Mouse (Mus musculus): Measurements from ENCODE around the gene Pdss2. TPM values are rescaled to one million over a fixed set of nuclear protein-coding genes. Genes with fewer than 3 reads are reported as not detected.
"Not testable (repeated sequence)": the region's sequence is repeated elsewhere in the genome, so short reads cannot be mapped to it uniquely, and the experiment has no call there.

The Pdss2 gene
- total RNA-seq, 2 experiments from 2014 or later, result 17.6 to 17.8 TPM

DNA sequence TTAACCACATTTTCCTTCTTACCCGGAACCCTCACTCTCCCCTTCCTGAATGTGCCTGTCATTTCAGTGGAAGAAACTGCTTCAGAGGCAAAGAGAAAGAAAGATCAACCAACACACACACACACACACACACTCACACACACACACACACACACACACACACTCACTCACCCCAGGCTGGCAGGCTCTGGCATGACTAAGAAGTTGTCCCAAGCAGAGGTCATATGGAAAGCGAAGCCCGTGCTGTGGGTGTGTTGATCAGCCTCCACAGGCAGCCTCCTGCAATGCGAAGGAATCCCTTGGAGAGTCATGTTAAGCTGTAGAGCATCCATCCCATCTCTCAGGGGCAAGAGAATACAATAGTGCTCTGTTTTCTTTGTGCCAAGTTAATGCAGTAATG, 154.0 kb downstream of the Pdss2 start:
- H3K27ac ChIP-seq, result no peak overlapping the region
- no peak for TF ChIP-seq CTCF (conservative IDR thresholded peaks at IDR 0.05)
- no peak overlapping the region for H3K4me3 ChIP-seq
- DNase-seq (ENCODE audit: low spot score in 2 of 2), result no peak

- H3K27ac ChIP-seq, result no peak overlapping the region
- H3K4me3 ChIP-seq, result no peak overlapping the region
- no peak for DNase-seq (ENCODE audit: low spot score in 2 of 2)
- no peak for TF ChIP-seq CTCF (conservative IDR thresholded peaks at IDR 0.05)
Observed at GRCm38 (mm10) chr10:43376749-43377148, 155.5 kb downstream of the Pdss2 start.

- DNase-seq (ENCODE audit: low spot score in 2 of 2), result peak in 1 of 2 experiments; percentile 67
- H3K27ac ChIP-seq, result no peak overlapping the region
- TF ChIP-seq CTCF (conservative IDR thresholded peaks at IDR 0.05), result peak; percentile 79
- H3K4me3 ChIP-seq, result no peak overlapping the region
Observed at GRCm38 (mm10) chr10:43378279-43378678, 157.0 kb downstream of the Pdss2 start.

DNA sequence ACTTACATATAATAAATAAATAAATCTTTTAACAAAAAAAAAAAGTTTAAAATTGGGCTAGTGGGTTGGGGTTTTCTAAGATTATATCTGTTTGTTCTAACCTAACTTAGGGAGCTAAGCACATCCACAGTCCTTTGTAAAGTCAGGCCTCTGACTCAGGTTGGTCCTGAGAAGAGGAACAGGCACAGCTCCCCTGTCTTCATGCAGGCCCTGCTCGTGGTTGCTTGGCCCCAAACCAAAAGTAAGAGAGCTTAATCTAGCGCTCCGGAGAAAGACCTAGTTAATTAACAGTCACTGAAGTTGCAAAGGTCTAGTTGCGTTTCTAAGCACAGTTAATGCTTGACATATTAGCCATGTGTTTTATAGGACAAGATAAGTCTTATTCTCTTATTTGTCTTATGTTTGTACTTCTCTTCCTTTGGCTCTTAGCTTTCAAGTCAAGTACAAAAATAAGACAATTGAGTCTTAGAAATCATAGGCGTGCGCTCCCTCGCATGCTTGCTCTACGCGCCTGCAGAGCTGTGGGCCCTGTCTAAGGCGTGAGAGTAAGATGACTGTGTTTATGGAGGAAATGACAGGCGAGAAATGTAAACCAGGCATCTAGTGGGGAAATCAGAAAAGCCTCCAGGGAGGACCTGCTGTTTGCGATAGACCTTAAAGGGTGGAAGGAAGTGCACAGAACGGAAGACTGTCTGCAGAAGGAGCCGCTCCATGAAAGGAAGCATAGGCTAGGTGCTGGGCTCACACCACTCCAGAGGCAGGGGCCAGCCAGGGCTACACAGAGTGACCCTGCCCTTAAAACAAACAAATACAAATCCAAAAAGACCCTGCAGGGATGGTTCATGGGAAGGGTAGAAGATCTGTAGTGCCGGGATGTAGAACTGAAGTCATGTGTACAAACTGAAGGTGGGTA, 157.7 kb downstream of the Pdss2 start:
- Histone ChIP-seq H3K4me3 (no peak overlapping the region), H3K27ac (no peak overlapping the region)
- TF ChIP-seq CTCF (conservative IDR thresholded peaks at IDR 0.05), result no peak
- no peak for DNase-seq (ENCODE audit: low spot score in 2 of 2)

GRCm38 (mm10) chr10:43382660-43383059, 161.4 kb downstream of the Pdss2 start:
- no peak for TF ChIP-seq CTCF (conservative IDR thresholded peaks at IDR 0.05)
- DNase-seq (ENCODE audit: low spot score in 2 of 2), result no peak
- no peak overlapping the region for H3K27ac ChIP-seq
- H3K4me3 ChIP-seq, result no peak overlapping the region

DNA sequence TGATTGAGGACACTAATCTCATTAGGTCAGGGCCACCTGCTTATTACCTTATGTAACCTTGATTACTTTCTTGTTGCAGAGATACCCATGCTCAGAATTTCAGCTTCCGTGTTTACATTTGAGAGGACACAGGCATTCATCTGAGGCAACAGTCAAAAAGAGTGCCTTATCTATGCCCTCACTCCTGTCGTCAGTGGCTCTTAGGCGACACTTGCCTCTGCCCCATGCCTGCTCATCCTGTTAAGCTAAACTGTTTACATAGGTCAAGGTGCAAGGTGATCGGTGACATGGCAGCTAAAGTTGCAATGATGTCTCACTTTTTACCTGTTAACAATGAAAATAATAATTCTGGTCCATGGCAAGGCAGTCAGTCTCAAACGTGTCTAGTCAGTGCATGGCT, 163.3 kb downstream of the Pdss2 start:
- Histone ChIP-seq H3K4me3 (no peak overlapping the region), H3K27ac (no peak overlapping the region)
- DNase-seq (ENCODE audit: low spot score in 2 of 2), result no peak
- no peak for TF ChIP-seq CTCF (conservative IDR thresholded peaks at IDR 0.05)

DNA sequence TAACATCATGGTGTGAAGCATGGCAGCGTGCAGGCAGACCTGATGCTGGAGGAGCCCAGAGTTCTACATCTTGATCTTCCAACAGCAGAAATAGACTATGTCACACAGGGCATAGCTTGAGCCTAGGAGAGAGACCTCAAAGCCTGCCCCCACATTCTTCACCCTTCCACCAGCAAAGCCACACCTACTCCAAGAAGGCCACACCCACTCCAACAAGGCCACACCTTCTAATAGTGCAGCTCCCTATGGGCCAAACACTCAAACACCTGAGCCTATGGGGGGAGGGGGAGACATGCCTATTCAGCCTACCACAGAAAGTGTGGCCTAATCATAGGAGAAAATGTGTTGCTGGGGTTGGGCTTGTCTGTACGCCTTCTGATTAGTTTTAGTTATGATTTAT, 171.6 kb downstream of the Pdss2 start:
- TF ChIP-seq CTCF (conservative IDR thresholded peaks at IDR 0.05), result no peak
- no peak for DNase-seq (ENCODE audit: low spot score in 2 of 2)
- H3K27ac ChIP-seq, result no peak overlapping the region
- no peak overlapping the region for H3K4me3 ChIP-seq

DNA sequence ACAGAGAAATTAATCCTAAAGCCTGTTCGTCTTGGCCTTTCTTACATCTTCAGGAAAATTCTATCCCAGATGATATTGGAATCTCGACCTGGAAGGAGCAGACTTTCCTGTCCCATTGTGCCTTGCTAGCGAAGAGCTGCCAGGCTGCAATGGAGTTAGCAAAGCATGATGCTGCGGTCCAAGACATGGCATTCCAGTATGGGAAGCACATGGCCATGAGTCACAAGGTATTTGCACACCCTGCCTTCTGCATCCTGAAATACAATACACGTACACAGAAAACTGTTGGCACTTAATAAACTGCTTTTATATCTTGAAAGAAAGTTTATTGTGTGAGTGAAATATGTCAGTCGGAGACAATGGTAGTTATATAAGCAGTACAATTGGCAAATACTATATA, 172.5 kb downstream of the Pdss2 start:
- no peak for TF ChIP-seq CTCF (conservative IDR thresholded peaks at IDR 0.05)
- no peak for DNase-seq (ENCODE audit: low spot score in 2 of 2)
- Histone ChIP-seq H3K4me3 (no peak overlapping the region), H3K27ac (no peak overlapping the region)

GRCm38 (mm10) chr10:43395824-43396223, 174.5 kb downstream of the Pdss2 start:
- DNase-seq (ENCODE audit: low spot score in 2 of 2), result peak; percentile 44 to 58
- no peak overlapping the region for H3K4me3 ChIP-seq
- TF ChIP-seq CTCF (conservative IDR thresholded peaks at IDR 0.05), result no peak
- peak overlapping the region; percentile 46 for H3K27ac ChIP-seq

DNA sequence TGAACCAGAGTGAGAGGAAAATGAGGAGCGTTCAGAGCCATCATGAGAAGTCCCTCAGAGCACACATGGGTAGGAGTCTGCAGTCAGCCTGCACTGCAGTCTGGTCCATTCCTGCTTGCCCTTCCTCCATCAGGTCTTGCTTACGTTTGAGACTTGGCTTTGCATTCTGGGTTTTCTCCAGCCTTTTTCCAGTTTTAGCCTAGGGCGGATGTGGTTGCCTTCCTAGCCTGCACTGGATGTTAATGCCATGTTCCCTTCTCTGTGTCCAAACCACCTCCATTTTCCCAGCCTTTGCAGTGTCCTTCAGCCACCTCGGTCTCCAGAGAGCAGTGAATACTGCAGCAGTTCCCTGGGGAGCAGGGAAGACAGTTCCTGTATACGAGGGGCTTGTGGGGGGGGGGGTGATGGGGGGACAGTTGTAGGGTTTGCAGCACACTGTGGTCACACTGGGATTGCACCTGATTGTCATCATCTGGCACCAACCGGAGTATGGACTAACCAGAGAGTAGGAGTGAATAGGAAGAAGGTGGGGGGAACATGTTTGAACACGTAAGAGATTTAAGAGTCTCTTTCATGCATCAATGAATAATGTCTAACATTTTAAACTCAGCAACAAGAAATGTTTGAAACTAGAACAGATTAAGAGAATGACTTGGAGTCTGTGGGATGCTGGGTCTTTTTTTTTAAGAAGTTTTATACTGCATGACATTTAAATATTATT, 178.5 kb downstream of the Pdss2 start:
- no peak overlapping the region for H3K27ac ChIP-seq
- no peak overlapping the region for H3K4me3 ChIP-seq
- no peak for TF ChIP-seq CTCF (conservative IDR thresholded peaks at IDR 0.05)
- DNase-seq (ENCODE audit: low spot score in 2 of 2), result no peak

DNA sequence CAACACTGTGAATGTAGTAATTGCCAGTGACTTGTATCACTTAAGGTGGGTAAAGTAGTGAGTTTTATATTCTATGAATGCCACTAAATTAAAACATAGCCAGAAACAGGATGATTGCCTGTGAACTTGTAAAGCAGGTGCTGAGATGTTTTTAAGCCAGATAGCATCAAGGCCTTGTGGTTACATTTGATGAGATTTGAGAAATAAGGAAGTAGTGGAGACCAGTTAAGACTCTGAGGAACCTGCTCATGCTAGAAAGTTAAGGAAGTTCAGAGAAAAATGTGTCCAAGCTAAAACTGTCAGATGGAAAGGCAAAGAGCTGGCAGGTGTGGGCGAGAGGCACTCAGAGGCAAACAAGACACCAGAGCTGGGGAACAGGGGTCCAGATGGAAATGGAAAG, 184.8 kb downstream of the Pdss2 start:
- TF ChIP-seq CTCF (conservative IDR thresholded peaks at IDR 0.05), result no peak
- H3K4me3 ChIP-seq, result no peak overlapping the region
- H3K27ac ChIP-seq, result no peak overlapping the region
- DNase-seq (ENCODE audit: low spot score in 2 of 2), result no peak

- Histone ChIP-seq H3K4me3 (no peak overlapping the region), H3K27ac (no peak overlapping the region)
- no peak for DNase-seq (ENCODE audit: low spot score in 2 of 2)
- TF ChIP-seq CTCF (conservative IDR thresholded peaks at IDR 0.05), result no peak
Observed at GRCm38 (mm10) chr10:43406885-43407284, 185.6 kb downstream of the Pdss2 start.

DNA sequence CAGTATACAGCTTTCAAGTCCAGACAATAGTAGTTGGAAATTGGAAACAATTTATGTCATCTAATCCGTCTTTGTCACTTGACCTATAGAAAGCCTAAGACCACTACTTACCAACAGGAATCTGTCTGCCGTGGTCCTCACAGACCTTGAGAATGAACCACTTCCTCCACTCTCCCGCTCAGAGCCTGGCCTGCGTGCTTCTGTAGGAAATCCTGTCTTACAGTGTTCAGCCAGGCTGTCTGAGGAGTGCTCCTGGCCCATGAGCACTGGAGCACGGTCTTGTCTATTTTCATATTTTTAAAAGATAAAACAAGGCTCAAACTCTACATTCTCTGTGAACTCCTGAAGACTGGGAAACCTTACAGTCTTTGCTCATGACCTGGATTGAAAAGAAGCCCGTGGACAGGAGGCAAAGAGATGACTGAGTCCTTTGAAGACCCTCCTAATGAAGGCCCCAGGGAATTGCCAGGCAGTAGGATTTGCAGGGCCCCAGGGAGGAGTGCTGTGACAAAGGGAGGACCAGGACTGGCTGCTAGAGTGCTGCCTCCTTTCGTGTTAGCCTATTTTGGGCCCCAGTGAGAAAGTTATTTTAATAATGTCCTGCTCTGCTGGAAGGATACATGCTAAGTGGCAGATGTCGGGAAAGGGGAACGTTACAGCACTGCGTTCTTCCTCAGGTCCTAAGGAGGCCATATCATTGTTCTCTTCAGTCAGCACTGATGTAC, 188.4 kb downstream of the Pdss2 start:
- no peak for DNase-seq (ENCODE audit: low spot score in 2 of 2)
- TF ChIP-seq CTCF (conservative IDR thresholded peaks at IDR 0.05), result no peak

GRCm38 (mm10) chr10:43411164-43411563, 189.9 kb downstream of the Pdss2 start:
- not testable (repeated sequence) for H3K4me3 ChIP-seq; DNase-seq (ENCODE audit: low spot score in 2 of 2); H3K27ac ChIP-seq

More for the DNA sequence above, 188.4 kb downstream of the Pdss2 start:
- Histone ChIP-seq H3K4me3 (no peak overlapping the region), H3K27ac (no peak overlapping the region)

All from layer of hippocampus, adult 2 months (tissue).